10 mouse cellular contexts compared by ENCODE assay signal in genomic region chr12:85444646-85445045, GRCm38 (mm10). TPM values are rescaled to one million over a fixed set of nuclear protein-coding genes. Genes with fewer than 3 reads are reported as not detected.
DNase-seq lines count a peak whose midpoint lies in the region; ATAC-seq and TF ChIP-seq lines count a peak whose summit lies in the region.
"Had no signal": no experiment of that assay in that cellular context is flagged by ENCODE, and none has a peak within 500 bp of the region (broad histone marks: within the 10 kb centered on the region; RNA-seq: fewer than 3 reads in every experiment).

No protein-coding gene starts in this region.

- peaks cover 11% of the 10 kb centered on the region for H3K4me1 ChIP-seq in heart, embryonic 12.5 days (replicated peaks)
- peaks cover 6% of the 10 kb centered on the region for H3K4me1 ChIP-seq in liver, postnatal 0 days (ENCODE audit: insufficient read depth)
- no peaks in the 10 kb centered on the region for H3K4me1 ChIP-seq in hindbrain, embryonic 11.5 days (replicated peaks; ENCODE audit: control insufficient read depth, insufficient read depth, low read length)
- H3K4me1 ChIP-seq: forebrain, embryonic 13.5 days had no signal

- ATAC-seq in heart, embryonic 12.5 days (ENCODE audit: insufficient number of reproducible peaks, low FRiP score): no peak
- peak; percentile 55 for ATAC-seq in common myeloid progenitor, adult 5-6 weeks (replicated peaks; ENCODE audit: low read depth, poor library complexity, severe bottlenecking)
- ATAC-seq in liver, postnatal 0 days: no peak
- no peak for ATAC-seq in hindbrain, embryonic 11.5 days (ENCODE audit: low FRiP score)
- ATAC-seq: forebrain, embryonic 13.5 days had no signal

- no peak for DNase-seq in heart, postnatal 25 days (ENCODE audit: low spot score)
- no peak for DNase-seq in liver, postnatal 0 days
- peak; percentile 80 for DNase-seq in splenic B cell, adult 2 months (ENCODE audit: low read depth, low spot score)
- DNase-seq in cerebellum, adult 11-12 months: no peak
- DNase-seq in hindbrain, embryonic 11.5 days (ENCODE audit: low spot score): no peak
- DNase-seq in ovary, postnatal 36 days (ENCODE audit: low spot score): no peak

- TF ChIP-seq CTCF in liver, postnatal 0 days (IDR thresholded peaks at IDR 0.05; ENCODE audit: low read depth): no peak

- no peak overlapping the region for H3K4me3 ChIP-seq in heart, embryonic 12.5 days
- peak overlapping the region; percentile 29 for H3K4me3 ChIP-seq in liver, postnatal 0 days (ENCODE audit: low read depth, low read length)
- no peak overlapping the region for H3K4me3 ChIP-seq in hindbrain, embryonic 11.5 days (ENCODE audit: low read depth, low read length)
- H3K4me3 ChIP-seq: forebrain, embryonic 13.5 days; left cerebral cortex, adult 2 months had no signal

- no peak for TF ChIP-seq EP300 in liver, postnatal 0 days (IDR thresholded peaks at IDR 0.05; ENCODE audit: low read depth)

- WGBS in heart, embryonic 12.5 days: 33% methylated on average over 6 of the region's 6 CpGs
- WGBS in liver, postnatal 0 days (ENCODE audit: insufficient replicate concordance): 13% methylated on average over 6 of the region's 6 CpGs
- 49% methylated on average over 6 of the region's 6 CpGs for WGBS in hindbrain, embryonic 11.5 days

- H3K36me3 ChIP-seq in heart, embryonic 12.5 days: no peaks in the 10 kb centered on the region
- no peaks in the 10 kb centered on the region for H3K36me3 ChIP-seq in liver, postnatal 0 days (replicated peaks; ENCODE audit: insufficient read depth, low read length)
- no peaks in the 10 kb centered on the region for H3K36me3 ChIP-seq in splenic B cell, adult 2 months (ENCODE audit: control insufficient read depth, insufficient read depth, low read length, poor library complexity, severe bottlenecking)
- no peaks in the 10 kb centered on the region for H3K36me3 ChIP-seq in hindbrain, embryonic 11.5 days (ENCODE audit: control insufficient read depth, insufficient read depth, low read length)

- H3K9ac ChIP-seq in heart, embryonic 12.5 days: peak overlapping the region; percentile 25; the same call in 1 of the 2 replicates
- H3K9ac ChIP-seq in liver, postnatal 0 days (replicated peaks): 0 out of 2 replicates have a peak overlapping the region, but pooled peaks have one; percentile 11
- no peak overlapping the region for H3K9ac ChIP-seq in hindbrain, embryonic 11.5 days (ENCODE audit: low read depth, low read length)
- H3K9ac ChIP-seq: forebrain, embryonic 13.5 days had no signal

- H3K9me3 ChIP-seq in heart, embryonic 12.5 days (replicated peaks): no peaks in the 10 kb centered on the region
- H3K9me3 ChIP-seq in liver, postnatal 0 days (ENCODE audit: low read length): no peaks in the 10 kb centered on the region
- H3K9me3 ChIP-seq in hindbrain, embryonic 11.5 days (ENCODE audit: control insufficient read depth, low read length): no peaks in the 10 kb centered on the region
- H3K9me3 ChIP-seq: forebrain, embryonic 13.5 days had no signal

- peak overlapping the region; percentile 41 for H3K4me2 ChIP-seq in heart, embryonic 12.5 days
- H3K4me2 ChIP-seq in liver, postnatal 0 days (ENCODE audit: low read depth, low read length): peak overlapping the region; percentile 66
- no peak overlapping the region for H3K4me2 ChIP-seq in hindbrain, embryonic 11.5 days (replicated peaks; ENCODE audit: low read depth, low read length)
- H3K4me2 ChIP-seq: forebrain, embryonic 13.5 days had no signal

- H3K27me3 ChIP-seq in heart, embryonic 12.5 days (replicated peaks): no peaks in the 10 kb centered on the region
- H3K27me3 ChIP-seq in liver, postnatal 0 days (ENCODE audit: insufficient read depth, low read length): no peaks in the 10 kb centered on the region
- no peaks in the 10 kb centered on the region for H3K27me3 ChIP-seq in splenic B cell, adult 2 months (ENCODE audit: control insufficient read depth, insufficient read depth, low read length, poor library complexity, severe bottlenecking)
- H3K27me3 ChIP-seq in hindbrain, embryonic 11.5 days (ENCODE audit: control insufficient read depth, insufficient read depth, low read length): no peaks in the 10 kb centered on the region
- H3K27me3 ChIP-seq: forebrain, embryonic 13.5 days had no signal

- intact Hi-C loops in heart, postnatal 25 days (cut with DNase I): no loop called here

- no peak overlapping the region; the same call in 1 of the 2 replicates for H3K27ac ChIP-seq in heart, embryonic 12.5 days (ENCODE audit: poor library complexity, severe bottlenecking)
- H3K27ac ChIP-seq in liver, postnatal 0 days (ENCODE audit: low read depth): peak overlapping the region; percentile 53
- no peak overlapping the region for H3K27ac ChIP-seq in hindbrain, embryonic 11.5 days (ENCODE audit: low read depth, low read length)
- H3K27ac ChIP-seq: forebrain, embryonic 13.5 days; left cerebral cortex, adult 2 months had no signal

RNA-seq across cellular contexts. Expression of gene Fos, which starts 29.0 kb away (rescaled TPM):
- polyA plus RNA-seq in heart, embryonic 12.5 days (2016; fragmentation: Nextera tagmentation; extraction: Ambion mirVana): 5.9 and 8.1 TPM in 2 replicates
- total RNA-seq in heart, postnatal 25 days (2021): 1 to 10 TPM; 3.4 to 3.9 TPM
- total RNA-seq in common myeloid progenitor, adult 5-6 weeks (2017): 421 and 492 TPM in 2 replicates
- polyA plus RNA-seq in liver, postnatal 0 days (2015; fragmentation: Nextera tagmentation; extraction: Ambion mirVana): 1.3 and 1.6 TPM in 2 replicates
- polyA plus RNA-seq in hindbrain, embryonic 11.5 days (2014; fragmentation: Nextera tagmentation; extraction: Ambion mirVana): 1.4 and 1.6 TPM in 2 replicates
